Mouse (Mus musculus) right cerebral cortex, postnatal 4 days (tissue): ENCODE results near the gene Vkorc1l1.

ENCODE experiments used
- DNase-seq: peaks from one replicate; pipeline ENCODE4 v3.0.0-alpha.2; 2022

The Vkorc1l1 gene

DNA sequence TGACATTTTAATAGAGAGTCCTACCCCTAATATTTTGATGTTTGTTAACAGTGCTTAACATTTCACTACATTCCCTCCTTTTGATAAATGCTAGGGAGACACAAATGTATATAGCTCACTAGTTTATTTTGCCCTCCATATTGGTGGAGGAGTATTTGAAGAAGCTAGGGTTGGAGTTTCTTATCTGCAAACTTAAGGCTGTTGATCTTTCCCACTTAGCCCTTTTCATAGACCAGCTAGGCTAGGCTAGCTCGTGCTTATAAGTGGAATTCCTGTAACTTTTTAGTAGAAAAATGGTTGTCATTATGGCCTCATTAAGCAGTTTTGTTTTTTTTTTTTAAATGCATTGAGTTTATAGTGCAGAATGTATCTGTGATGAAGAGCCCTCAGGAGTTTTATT is 1.6 kb downstream of the Vkorc1l1 start:
- no peak for DNase-seq

DNA sequence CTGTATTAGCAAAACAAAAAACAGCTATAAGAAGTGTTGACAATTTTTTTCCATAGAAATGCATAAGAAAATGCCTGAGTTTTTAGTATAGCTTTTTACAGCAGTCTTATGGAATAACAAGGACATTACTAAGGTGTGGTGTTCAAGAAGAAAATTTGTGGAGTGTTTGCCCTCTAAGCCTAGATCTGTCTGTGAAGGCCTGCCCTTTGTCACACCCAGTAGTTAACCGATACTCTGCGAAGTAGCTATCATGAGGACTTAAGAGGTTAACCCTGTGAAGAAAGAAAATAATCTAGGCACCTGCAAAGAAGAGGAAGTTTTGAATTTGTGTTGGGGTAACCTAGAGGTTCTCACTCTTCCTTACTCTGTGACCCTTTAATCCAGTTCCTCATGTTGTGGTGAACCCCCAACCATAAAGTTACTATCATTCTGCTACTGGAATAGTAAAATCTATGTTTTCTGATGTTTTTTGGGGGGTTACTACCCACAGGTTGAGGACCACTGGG is 5.8 kb downstream of the Vkorc1l1 start:
- DNase-seq = no peak

DNA sequence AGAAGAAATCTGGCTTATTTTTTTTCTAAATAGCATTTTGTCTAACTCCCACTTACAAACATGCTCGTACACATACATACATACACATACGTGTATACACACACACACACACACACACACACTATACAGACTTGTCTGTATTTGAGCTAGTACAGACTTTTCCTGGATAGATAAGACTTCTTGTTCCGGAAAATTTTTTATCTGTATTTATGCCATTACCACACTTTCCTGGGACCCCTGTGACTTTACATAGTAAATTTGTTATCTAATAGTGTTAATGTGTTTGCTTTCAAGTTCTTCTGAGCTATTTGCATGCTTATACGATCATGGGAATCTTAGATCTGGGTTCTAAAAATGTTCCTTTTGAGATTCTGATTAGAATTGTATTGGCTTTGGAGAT is 10.4 kb downstream of the Vkorc1l1 start:
- DNase-seq = no peak

DNA sequence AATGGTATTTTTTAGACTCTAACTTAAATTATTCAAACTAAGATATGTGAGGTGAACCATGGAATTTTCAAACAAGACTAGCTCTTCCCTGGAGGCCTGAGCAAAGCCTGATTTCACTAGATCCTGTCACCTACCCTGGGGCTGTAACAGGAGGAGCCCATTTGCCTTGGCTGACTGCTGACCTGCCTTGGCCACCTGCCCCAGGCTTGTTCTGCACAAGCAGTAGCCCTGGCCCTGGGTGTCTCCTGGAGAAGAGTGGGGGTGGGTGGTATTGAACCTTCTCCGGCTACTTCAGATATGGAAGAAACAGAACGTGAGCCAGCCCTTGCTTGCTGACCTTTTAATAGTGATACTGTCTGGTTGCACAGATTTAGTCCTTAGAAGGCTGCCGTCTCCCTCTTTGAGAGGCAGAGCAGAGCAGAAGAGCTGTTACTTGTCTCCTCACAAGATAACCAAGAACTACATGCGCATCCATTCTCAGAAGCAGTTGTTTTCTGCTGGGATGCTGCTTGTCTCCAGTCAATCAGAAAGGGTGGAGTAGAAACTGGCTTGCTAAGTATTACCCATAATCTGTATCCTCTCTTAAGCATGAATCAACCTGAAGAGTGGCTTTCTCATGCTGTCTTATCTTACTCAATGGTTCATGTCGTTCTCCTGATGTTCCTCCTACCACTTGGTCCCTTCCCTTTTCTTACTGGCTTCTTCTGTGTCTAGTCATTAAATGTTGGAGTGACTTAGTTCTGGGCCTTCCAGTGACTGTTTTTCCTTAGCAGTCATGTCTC is 12.9 kb downstream of the Vkorc1l1 start:
- peak; percentile 8 for DNase-seq

DNA sequence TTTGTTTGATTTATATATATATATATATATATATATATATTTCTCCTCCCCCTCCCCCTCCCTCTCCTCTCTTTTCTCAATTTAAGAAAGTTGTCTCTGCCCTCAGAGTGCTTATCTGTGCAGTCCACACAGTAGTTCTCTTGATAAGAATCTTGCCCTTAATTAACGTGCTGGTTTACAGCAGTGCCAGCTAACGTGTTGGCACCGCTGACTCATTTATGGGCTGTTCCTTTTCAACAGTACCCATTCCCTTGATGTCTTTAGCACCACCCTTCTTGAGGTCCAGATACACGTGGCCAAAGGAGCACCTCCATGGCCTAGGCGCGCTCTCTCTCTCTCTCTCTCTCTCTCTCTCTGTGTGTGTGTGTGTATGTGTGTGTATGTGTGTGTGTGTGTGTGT is 14.0 kb downstream of the Vkorc1l1 start:
- no peak for DNase-seq

DNA sequence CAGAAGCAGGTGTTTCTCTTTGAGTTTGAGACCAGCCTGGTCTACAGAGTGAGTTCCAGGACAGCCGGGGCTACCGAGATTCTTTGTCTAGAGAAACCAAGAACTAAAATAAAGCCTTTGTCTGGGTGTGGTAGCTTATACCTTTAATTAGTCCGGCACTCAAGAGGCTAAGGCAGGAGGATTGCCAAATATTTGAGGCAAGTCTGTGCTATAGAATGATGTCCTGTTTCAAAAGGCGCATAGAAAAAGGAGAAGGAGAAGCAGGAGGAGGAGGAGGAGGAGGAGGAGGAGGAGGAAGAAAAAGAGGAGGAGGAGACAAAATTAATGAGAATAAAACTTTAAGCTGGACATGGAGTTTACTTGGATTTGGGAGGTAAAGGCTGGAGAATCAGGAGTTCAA is 21.5 kb downstream of the Vkorc1l1 start:
- DNase-seq = no peak

DNA sequence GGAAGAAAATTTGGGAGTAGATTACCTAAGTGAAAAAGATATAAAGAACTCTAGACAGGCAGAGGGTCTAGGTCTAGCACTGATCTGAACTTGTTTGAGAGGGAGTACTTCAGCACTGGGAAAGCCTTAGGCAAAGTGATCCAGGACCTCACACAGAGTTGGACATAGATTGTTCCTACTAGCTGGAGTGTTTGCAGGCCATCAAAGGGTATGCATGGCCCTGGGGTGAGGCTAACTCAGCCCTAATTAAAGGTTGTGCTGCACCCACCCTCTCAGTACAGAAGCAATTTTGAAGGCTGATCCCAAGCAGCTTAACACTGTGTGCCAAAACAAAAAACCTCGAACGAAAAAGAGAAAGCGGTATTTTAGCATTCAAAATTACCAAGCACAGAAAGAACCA is 24.7 kb downstream of the Vkorc1l1 start:
- DNase-seq = no peak

DNA sequence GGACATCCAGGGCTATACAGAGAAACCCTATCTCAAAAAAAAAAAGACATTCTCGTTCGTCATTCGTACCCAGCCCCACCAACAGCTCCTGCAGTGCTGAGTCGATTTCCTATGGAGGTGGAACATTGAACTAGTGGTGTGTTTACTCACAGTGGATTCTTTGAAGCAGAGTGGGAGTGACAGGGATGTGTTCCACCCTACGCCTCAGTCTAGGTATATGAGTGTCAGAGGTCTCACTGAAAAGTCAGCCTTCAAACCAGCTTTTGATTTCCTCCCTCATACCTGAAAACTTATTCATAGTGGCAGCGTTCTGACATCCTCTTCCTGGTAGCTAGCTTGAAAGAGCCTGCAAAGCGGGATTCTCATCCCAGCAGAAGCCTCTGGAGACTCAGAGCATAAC is 26.6 kb downstream of the Vkorc1l1 start:
- no peak for DNase-seq

DNA sequence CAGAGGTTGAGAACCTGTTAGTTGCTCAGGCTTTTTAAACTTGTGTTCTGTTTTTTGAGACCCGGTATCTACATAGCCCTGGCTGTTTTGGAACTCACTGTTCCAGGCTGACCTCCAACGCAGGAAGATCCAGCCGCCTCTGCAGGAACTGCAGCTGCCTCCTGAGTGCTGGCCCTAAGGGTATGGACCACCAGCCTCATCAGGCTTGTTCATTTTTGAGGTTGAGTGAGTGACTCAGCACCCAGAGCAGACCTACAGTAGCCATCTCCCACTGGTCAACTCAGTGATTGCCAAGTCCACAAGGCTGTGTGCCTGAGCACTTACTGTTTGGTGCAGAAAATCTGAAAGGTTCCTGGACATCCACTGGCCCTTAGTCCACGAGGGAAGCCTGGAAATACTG is 29.7 kb downstream of the Vkorc1l1 start:
- DNase-seq = no peak

DNA sequence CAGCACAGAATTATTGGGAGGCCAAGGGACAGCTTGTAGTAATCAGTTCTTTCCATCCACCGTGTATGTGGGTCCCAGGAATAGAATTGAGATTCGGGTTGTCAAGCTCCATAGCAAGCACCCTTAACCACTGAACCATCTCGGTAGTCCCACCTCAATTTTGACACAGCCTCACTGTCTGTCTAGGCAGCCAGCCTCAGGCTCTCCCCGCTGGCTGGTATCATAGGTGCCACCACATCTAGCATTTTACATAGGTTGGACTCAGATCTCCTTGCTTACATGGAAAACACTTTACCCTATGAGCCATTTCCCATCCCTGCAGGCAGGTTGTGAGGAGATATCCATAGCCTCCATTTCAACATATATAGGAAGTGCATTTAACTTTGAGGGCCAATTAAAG is 32.6 kb downstream of the Vkorc1l1 start:
- DNase-seq = no peak

DNA sequence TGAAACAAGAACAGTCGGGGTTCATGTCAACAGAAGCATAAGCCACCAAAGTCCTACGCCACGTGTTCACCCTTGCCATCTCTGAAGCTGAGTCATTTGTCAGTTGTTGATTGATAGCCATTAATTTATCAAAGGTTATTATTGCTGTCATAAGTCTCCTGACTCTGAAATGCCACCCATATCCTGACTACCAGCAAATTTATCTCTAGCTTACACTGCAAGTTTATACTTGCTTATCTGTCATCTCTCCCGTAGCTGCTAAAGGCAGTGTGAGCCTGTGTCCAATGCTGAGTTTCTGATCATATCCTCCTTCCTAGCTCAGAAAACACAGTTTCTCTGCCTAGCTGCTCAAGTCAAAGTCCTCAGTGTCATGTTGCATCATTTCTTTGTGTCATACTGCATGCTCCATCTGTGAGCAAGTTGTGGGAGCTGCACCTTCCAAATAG is 33.1 kb downstream of the Vkorc1l1 start:
- DNase-seq = no peak

DNA sequence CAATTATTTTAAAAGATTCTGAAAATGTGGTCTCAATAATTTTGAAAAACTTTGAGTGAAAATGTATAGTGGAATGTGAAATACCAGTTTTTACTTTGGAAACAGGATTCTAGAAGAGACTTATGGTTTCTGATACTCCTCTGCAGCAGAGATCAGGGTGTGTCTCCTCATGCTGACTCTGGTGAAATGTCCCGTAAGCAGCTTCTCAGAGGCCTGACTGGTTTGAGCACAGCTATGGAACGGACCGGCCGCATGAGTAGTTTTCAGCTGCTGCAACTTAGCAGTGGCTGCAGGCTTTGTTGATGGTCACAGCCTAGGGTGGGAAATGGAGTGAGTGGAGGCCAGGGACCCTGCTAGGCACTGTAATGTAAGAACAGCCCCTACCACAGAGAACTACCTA is 36.0 kb downstream of the Vkorc1l1 start:
- DNase-seq = no peak

DNA sequence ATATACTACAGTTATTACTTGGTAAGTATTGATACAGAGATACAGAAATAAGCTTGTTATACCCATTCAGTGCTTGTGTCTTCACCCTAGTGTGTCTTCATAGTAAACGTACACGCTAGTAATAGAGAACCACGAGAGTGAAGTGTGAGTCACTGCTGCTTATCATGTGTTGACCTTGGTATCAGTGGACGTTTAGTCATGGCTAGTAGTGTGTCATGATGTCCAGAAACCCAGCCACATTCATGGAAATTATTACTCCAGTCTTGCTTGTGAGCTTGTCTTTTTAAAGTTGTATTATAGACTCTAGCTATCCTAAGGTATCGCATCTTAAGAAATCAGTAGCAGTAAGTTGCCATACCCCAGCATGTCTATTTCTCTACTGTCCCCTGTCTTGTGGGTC is 36.8 kb downstream of the Vkorc1l1 start:
- no peak for DNase-seq

DNA sequence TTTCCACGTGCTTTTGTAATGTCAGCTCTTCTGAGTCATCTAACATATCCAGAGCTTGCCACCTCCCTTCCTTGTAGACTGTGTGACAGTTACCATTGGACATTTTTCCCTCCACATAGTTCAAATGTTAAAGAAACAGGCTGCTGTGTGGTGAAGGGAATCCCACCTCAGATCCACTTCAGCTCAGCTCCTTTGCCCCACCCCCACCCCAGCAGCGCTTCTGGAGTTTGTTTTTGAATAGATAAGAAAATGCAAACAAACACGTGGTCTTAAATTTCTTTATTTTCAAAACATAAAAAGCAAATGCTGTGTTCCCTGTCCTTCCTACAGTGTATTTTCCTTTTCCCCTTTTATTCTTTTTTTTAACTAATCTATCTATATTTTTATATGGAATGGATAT is 38.4 kb downstream of the Vkorc1l1 start:
- DNase-seq = no peak

DNA sequence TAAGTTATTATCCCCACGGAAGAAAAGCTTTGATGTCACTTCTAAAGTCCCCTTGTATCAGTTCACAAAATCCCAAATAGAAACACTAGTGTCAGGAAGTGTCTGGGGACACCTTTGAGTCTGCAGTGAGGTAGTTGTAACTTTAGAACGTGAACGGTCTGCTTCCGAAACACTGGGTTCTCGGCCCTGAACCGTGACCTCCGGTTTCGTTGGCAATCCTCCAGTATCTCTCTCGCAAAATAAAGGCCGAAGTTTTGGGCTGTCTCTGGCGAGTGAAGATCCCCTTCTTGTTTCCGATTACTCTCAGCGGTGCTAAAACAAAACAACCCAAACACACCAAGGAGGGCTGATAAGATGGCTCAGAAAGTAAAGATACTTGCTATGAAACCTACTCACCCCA is 47.6 kb downstream of the Vkorc1l1 start:
- DNase-seq = no peak

DNA sequence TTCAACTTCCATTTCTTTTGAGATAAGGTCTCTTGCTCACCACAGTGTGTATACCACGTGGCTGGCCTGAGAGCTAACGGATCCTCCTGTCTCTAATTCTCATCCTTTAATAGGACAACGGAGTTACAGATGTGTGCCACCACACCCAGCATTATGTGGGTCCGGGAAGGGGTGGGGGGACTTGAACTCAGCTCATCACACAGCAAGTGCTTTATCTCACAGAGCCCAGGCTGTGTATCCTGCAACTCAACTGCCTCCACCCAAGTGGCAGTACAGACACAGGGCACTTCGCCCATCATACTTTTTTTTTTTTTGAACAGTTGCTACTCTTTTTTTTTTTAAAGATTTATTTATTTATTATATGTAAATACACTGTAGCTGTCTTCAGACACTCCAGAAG is 50.1 kb downstream of the Vkorc1l1 start:
- DNase-seq = no peak

DNA sequence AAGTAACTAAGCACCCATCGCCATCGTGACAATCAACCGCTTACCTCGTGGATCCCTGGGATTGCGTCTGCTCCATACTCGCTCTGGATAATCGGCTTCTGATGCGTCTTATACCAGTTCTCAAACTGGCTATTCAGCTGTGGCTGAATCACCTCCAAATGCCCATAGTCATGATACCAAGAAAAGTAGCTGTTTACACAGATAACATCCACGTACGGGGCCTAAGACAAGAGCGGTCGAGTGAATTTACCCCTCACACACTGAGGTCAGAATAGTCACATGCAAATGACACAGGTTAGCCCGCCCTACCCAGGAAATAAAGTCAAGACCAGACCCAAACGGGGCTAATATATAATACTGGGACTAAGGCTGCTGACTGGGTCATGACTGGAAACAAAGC is 51.6 kb downstream of the Vkorc1l1 start:
- DNase-seq = no peak

DNA sequence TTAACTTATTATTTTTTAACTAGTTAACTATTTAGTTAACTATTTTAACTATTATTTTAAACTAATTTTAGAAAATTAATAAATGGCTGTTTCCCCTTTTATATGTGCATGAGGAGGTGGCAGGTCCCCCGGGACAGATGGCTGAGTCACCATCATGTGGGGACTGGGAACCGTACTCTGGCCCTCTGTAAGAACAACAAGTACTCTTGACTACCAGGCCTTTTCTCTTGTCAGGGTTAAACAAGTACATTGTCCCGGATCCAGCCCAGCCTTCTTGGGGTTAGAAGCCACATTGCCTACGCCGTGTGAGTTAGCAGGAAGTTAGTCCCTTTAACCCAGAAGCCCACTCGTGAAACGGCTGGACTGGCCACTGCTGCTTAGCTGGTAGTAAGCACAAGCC is 53.2 kb downstream of the Vkorc1l1 start:
- DNase-seq = no peak

DNA sequence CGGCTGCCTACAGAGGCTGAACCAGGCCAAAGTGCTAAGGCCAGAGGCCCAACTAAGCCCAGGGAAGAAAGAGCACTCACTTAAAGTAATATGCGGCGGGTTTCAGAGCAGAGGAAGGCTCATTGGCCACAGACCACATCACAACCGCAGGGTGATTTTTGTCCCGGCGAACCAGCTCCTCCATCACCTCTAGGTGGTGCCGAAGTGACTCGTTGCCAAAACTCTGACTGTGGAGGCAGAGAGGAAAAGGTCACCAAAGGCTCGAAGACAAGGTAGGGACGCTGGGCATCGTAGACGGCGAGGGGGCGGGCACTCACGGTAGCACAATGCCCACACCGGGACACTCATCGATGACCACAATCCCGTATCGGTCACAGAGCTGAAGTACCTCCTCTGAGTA is 55.9 kb downstream of the Vkorc1l1 start:
- DNase-seq = no peak

DNA sequence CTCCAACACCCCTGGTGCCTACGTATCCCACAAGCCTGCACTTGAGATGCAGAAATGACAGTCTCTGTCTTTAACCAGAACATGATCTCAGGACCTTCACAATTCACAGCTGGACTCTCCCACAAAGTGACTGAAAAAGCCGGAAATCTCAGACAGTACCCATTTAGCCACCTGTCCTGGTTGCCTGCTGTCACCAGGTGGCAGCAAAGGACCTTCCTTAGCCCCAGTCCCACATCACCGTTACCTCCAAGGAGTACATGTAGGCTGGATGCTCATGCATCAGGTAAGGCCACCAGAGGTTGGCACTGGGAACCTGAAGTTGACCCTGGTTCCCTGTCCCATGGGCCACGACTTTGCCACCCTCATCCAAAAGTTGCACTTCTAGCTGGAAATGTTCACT is 57.3 kb downstream of the Vkorc1l1 start:
- peak; percentile 60 for DNase-seq

DNA sequence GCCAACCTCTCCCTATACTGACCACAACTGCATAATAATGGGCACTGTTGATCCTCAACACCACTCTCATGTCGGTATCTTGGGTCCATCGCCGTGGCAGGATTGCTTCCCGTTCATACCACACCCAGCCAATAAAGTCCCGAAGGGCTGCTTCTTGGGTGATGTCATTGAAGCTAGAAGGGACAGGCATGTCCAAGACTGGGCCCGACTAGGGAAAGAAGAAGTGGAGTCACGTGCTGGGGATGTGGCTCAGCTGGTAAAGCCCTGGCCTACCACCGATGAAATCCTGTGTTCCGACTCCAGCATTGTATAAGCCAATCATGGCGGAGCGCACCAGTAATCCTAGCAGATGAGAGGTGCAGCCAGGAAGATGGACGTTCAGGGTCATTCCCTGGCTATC is 59.0 kb downstream of the Vkorc1l1 start:
- DNase-seq = no peak

DNA sequence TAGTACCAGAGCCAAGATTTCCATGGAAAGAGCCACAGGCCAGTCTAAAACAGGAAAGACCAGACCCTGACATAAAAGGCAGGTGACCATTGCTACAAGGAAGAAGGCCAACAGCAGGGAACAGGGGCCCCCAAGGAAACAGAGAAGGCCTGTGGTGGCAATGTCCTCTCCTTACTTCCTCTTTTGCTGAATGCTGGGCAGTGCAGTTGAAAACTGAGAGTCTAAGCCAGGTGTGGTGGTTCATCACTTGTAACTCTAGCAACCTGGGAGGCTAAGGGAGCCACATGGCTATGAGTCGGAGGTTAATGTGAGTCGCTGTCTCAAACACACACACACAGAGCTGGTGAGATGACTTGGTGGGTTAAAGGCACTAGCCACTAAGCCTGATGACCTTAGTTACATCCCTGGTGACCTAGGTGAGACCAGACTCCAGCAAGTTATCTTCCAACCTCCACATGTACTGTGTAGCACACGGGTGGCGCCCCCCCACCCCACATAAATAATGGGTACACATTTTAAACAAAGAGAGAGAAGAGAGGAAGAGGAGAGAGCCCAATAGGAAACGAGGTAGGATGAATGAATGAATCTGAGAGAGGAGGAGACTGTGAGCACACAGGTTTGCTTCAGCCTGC is 59.7 kb downstream of the Vkorc1l1 start:
- DNase-seq = no peak

DNA sequence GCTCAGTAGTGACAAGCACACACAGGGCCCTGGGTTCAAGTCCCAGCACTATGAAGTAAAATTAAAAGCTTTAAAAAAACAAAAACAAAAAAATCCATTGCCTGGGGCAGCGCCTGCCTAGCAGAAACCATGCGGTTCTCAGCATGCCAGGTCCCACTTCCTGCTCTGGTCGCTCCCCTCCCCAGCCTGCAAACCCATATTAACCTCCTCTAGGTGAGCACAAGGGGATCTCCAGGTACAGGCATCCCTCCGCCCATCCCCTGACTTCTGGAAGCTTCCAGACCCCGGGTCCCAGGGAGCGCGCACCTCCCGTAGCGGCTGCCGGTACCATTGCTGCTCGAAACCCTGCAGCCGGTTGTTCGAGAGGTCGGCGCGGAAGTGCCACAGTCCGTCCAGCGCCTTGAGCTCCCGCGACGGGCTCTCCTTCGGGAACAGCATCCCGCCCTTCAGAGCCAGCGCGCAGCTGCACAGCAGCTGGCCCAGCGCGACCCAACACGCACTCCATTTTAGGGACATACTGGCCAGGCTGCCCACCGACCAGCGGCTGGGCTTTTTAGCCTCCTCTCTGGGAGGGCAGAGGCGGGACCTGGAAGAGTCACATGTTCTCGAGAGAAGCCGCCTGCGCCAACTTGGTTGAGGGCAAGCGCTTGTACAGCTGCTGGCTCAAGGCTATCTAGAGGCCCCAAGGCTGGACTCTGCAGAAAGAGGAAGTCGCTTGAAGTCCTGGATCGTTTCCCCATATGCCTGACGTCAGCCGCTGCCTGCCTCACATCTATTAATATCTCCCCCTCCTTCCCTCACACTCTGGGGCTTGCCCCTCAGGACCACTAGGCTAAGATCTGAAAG is 60.8 kb downstream of the Vkorc1l1 start, which contains the start of gene Gusb:
Gene Gusb, minus strand, starts transcription at position 749 of the 846 bp plus-strand sequence.
- DNase-seq = peak; percentile 61

DNA sequence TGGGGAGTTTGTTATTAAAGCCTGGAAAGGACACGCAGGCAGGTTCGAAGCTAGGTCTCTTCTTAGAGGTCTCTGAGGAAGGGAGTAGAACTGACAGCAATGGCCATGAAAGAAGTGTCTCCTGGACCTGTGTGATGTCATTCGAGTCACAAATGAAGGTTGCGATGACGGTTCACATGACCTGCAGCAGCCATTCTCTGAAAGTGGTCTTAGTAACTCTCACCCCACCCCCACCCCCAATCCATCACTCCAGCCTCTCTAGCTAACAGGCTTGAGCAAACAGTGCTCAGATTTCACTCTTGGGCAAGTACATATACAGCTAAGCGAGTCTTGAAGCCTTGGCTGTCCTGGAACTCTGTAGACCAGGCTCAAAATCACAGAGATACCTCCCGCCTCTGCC is 61.5 kb downstream of the Vkorc1l1 start:
- no peak for DNase-seq
